ENCODE assay signal across 18 mouse cellular contexts in the genomic region with DNA sequence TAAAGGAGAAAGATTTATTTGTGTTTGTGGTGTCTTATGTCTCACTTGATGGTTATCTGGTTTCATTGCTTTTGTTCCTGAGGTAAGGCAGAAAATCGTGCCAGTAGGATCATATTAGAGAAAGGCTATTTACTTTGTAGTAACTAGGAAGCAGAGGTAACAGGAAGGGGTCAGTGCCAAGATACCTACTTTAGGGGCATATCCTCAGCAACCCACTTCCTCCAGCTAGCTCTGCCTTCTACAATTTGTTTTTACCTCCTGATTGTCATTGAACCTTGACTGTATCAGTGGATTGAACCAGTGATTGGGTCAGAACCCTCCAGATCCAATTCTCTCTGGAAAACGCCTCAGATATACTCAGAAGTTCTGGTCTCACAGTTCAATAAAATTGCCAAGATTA.
"Had no signal": no experiment of that assay in that cellular context is flagged by ENCODE, and none has a peak within 500 bp of the region (broad histone marks: within the 10 kb centered on the region; RNA-seq: fewer than 3 reads in every experiment).

No protein-coding gene starts in this region.

- H3K4me2 ChIP-seq: limb, embryonic 12.5 days; limb, embryonic 15.5 days; liver, embryonic 13.5 days; midbrain, embryonic 13.5 days; neural tube, embryonic 13.5 days had no signal

- H3K27me3 ChIP-seq: limb, embryonic 12.5 days; limb, embryonic 15.5 days; liver, embryonic 13.5 days; megakaryocyte, embryonic 14.5 days; midbrain, embryonic 13.5 days; neural tube, embryonic 13.5 days had no signal

- H3K9ac ChIP-seq: limb, embryonic 12.5 days; limb, embryonic 15.5 days; liver, embryonic 13.5 days; midbrain, embryonic 13.5 days; neural tube, embryonic 13.5 days had no signal

- H3K9me3 ChIP-seq: limb, embryonic 12.5 days; limb, embryonic 15.5 days; liver, embryonic 13.5 days; megakaryocyte, embryonic 14.5 days; midbrain, embryonic 10.5 days; midbrain, embryonic 13.5 days; neural tube, embryonic 13.5 days had no signal

- H3K27ac ChIP-seq: limb, embryonic 12.5 days; limb, embryonic 15.5 days; liver, embryonic 13.5 days; macrophage; midbrain, embryonic 10.5 days; midbrain, embryonic 13.5 days; neural tube, embryonic 13.5 days; stomach, postnatal 0 days had no signal

- DNase-seq: kidney, postnatal 10 days; kidney, postnatal 36 days; left cerebral cortex, postnatal 4 days; liver, embryonic 13.5 days; lung, adult 2 months; thymus, adult 2 months; thymus, postnatal 36 days had no signal

- H3K36me3 ChIP-seq: limb, embryonic 12.5 days; limb, embryonic 15.5 days; liver, embryonic 13.5 days; midbrain, embryonic 10.5 days; midbrain, embryonic 13.5 days; neural tube, embryonic 13.5 days had no signal

- H3K4me1 ChIP-seq: limb, embryonic 12.5 days; limb, embryonic 15.5 days; liver, embryonic 13.5 days; midbrain, embryonic 10.5 days; midbrain, embryonic 13.5 days; neural tube, embryonic 13.5 days had no signal

- H3K4me3 ChIP-seq: limb, embryonic 12.5 days; limb, embryonic 15.5 days; liver, embryonic 13.5 days; megakaryocyte, embryonic 14.5 days; midbrain, embryonic 10.5 days; midbrain, embryonic 13.5 days; myocyte; neural tube, embryonic 13.5 days had no signal

- ATAC-seq: intestine, postnatal 0 days; midbrain, embryonic 13.5 days; midbrain, embryonic 16.5 days had no signal
